Mouse (Mus musculus) adrenal gland, postnatal 36 days (tissue): ENCODE measurements around the gene Slc23a3. TPM values are rescaled to one million over a fixed set of nuclear protein-coding genes. Genes with fewer than 3 reads are reported as not detected.

ENCODE experiments used
- DNase-seq, 2 experiments: peaks; one replicate each; pipeline ENCODE4 v3.0.0; 2021; ENCODE audit warnings: mixed read lengths in 1 of 2
- total RNA-seq, 2 experiments: library from RNA; stranded (reverse); gene quantifications; 2 replicates each; pipeline ENCODE4 v1.2.3; 2021

The Slc23a3 gene
- total RNA-seq, 2 experiments from 2014 or later: 0.16 to 0.46 TPM

DNA sequence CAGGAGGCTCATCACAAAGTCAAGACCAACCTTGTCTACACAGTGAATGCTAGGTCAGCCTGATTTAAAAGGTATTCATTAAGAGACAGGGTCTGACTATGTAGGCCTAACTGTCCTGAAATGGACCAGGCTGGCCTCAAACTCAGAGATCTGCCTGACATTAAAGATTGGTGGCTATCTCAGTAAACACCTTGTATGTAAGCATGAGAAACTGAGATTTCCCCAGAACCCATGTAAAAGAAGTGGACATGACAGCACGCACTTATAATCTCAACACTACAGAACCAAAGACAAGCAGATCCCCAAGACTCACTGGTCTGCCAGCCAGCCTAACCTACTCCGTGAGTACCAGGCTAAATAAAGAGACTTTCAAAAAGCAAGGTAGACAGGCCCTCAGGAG lies 4.8 kb upstream of the Slc23a3 start:
- no peak for DNase-seq

DNA sequence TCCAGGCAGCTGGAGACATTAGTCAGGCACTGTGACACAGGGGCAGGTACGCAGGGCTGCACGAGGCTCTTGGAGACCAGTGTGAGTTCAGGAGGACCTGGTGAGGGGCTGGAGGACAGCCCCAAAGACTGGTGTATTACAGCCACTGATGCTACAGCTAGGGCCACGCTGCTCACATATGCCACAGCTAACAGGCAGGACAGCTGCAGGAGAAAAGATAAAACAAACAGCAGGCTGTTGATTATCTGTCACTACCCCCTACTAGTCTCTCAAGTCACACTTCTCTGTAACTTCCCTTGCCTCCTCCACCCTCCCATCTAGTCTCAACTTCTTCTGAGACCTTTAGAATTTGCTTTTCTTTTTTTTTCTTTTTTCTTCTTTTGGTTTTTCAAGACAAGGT lies 3.0 kb upstream of the Slc23a3 start:
- no peak for DNase-seq

- DNase-seq: no peak
Measured at GRCm38 (mm10) chr1:75136293-75136692, 2.6 kb upstream of the Slc23a3 start.

GRCm38 (mm10) chr1:75128641-75129040 lies 5.0 kb downstream of the Slc23a3 start:
- no peak for DNase-seq

GRCm38 (mm10) chr1:75125418-75125817 lies 8.3 kb downstream of the Slc23a3 start:
- no peak for DNase-seq

- DNase-seq: peak; percentile 92 to 96
Measured at GRCm38 (mm10) chr1:75124346-75125321, 9.1 kb downstream of the Slc23a3 start, which contains the start of gene Nhej1. TSS of gene Nhej1 (minus strand) at chr1:75125200.

DNA sequence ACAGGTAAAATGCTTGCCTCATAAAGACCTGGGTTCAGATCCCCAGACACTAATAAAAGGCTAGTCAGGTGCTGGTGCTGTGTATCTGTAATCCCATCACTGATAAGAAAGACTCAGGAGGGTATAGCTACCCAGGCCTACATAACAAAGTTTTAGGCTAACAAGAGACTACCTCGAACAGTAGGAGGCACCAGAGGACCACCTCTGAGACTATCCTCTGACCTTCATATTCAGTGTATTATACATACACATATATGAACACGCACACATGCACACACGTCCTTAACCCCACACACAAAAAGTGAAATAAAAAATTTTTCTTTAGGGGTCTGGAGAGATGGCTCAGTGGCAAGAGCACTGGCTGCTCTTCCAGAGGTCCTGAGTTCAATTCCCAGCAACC lies 11.5 kb downstream of the Slc23a3 start:
- DNase-seq: no peak

Other genes with a start within 250 kb of the Slc23a3 start
- 1 to 10 TPM in 1 of 2 experiments, under 1 TPM in 1; 0.93 to 1.1 TPM for gene Fev, start 248.5 kb downstream of the Slc23a3 start, total RNA-seq
- under 1 TPM in 1 of 2 experiments, not detected in 1; 0.56 TPM for gene Cryba2, start 240.7 kb downstream of the Slc23a3 start, total RNA-seq
- not detected for gene Cfap65, start 198.3 kb downstream of the Slc23a3 start, total RNA-seq
- not detected for gene Ihh, start 182.2 kb downstream of the Slc23a3 start, total RNA-seq
- 1 to 10 TPM; 7.1 to 7.9 TPM for gene Nhej1, start 8.7 kb downstream of the Slc23a3 start, total RNA-seq
- gene Cnppd1, start 8.8 kb upstream of the Slc23a3 start, total RNA-seq: 10 to 100 TPM; 38.0 TPM
- 10 to 100 TPM; 81.4 to 95.7 TPM for gene Retreg2, start 8.9 kb upstream of the Slc23a3 start, total RNA-seq
- 10 to 100 TPM; 30.2 to 35.1 TPM for gene Zfand2b, start 34.8 kb upstream of the Slc23a3 start, total RNA-seq
- gene Abcb6, start 46.5 kb upstream of the Slc23a3 start, total RNA-seq: 10 to 100 TPM; 24.9 to 33.9 TPM
- 10 to 100 TPM; 13.7 to 16.8 TPM for gene Ankzf1, start 58.3 kb upstream of the Slc23a3 start, total RNA-seq
- 10 to 100 TPM; 38.0 to 43.7 TPM for gene Atg9a, start 58.3 kb upstream of the Slc23a3 start, total RNA-seq
- 10 to 100 TPM; 20.2 to 22.2 TPM for gene Glb1l, start 76.9 kb upstream of the Slc23a3 start, total RNA-seq
- gene Stk16, start 76.9 kb upstream of the Slc23a3 start, total RNA-seq: 100 to 1,000 TPM in 1 of 2 experiments, 10 to 100 TPM in 1; 94.9 to 125 TPM
- 10 to 100 TPM; 26.0 to 70.0 TPM for gene Tuba4a, start 86.0 kb upstream of the Slc23a3 start, total RNA-seq
- gene A630095N17Rik, start 98.2 kb upstream of the Slc23a3 start, total RNA-seq: not detected
- gene Dnajb2, start 102.5 kb upstream of the Slc23a3 start, total RNA-seq: 100 to 1,000 TPM in 1 of 2 experiments, 10 to 100 TPM in 1; 67.9 to 138 TPM
- 10 to 100 TPM; 38.2 to 54.2 TPM for gene Ptprn, start 130.6 kb upstream of the Slc23a3 start, total RNA-seq
- gene Resp18, start 144.5 kb upstream of the Slc23a3 start, total RNA-seq: 100 to 1,000 TPM in 1 of 2 experiments, 10 to 100 TPM in 1; 90.7 to 118 TPM
- 100 to 1,000 TPM in 1 of 2 experiments, 10 to 100 TPM in 1; 88.1 to 112 TPM for gene Dnpep, start 184.1 kb upstream of the Slc23a3 start, total RNA-seq
- gene Des, start 226.4 kb upstream of the Slc23a3 start, total RNA-seq: 10 to 100 TPM; 18.6 to 19.5 TPM
- 10 to 100 TPM in 1 of 2 experiments, 1 to 10 TPM in 1; 9.8 to 10.8 TPM for gene Speg, start 241.4 kb upstream of the Slc23a3 start, total RNA-seq